Mouse (Mus musculus) forebrain, embryonic 15.5 days (tissue): ENCODE measurements around the gene Masp2. TPM values are rescaled to one million over a fixed set of nuclear protein-coding genes. Genes with fewer than 3 reads are reported as not detected.

Experiments
- ATAC-seq: fragments of 200-750 bp; cut with Nextera tagmentation; replicated peaks from 2 replicates; pipeline ENCODE4 v1.8.0; 2017; ENCODE audit warnings: mild to moderate bottlenecking, moderate TSS enrichment, moderate library complexity
- H3K27ac ChIP-seq: fragments of 300-500 bp; sonication (generic); replicated peaks from 2 replicates; pipeline ENCODE4 v1.5.1; 2015; ENCODE audit warnings: mild to moderate bottlenecking, inconsistent platforms
- H3K27me3 ChIP-seq: fragments of 300-500 bp; sonication (generic); 2 replicates; pipeline ENCODE4 v1.6.1; 2015; ENCODE audit warnings: inconsistent platforms
- H3K36me3 ChIP-seq: fragments of 300-500 bp; sonication (generic); 2 replicates; pipeline ENCODE4 v1.6.1; 2015; ENCODE audit warnings: mild to moderate bottlenecking, inconsistent platforms
- H3K4me1 ChIP-seq: fragments of 300-500 bp; sonication (generic); 2 replicates; pipeline ENCODE4 v1.6.1; 2015; ENCODE audit warnings: inconsistent platforms
- H3K4me2 ChIP-seq: fragments of 300-500 bp; sonication (generic); replicated peaks from 2 replicates; pipeline ENCODE4 v1.6.1; 2015; ENCODE audit warnings: mild to moderate bottlenecking, inconsistent platforms
- H3K4me3 ChIP-seq: fragments of 300-500 bp; sonication (generic); 2 replicates; pipeline ENCODE4 v1.5.1; 2015; ENCODE audit warnings: mild to moderate bottlenecking, inconsistent platforms
- H3K9ac ChIP-seq: fragments of 300-500 bp; sonication (generic); replicated peaks from 2 replicates; pipeline ENCODE4 v1.6.1; 2015; ENCODE audit warnings: mild to moderate bottlenecking, inconsistent platforms
- H3K9me3 ChIP-seq: fragments of 300-500 bp; sonication (generic); 2 replicates; pipeline ENCODE4 v1.6.1; 2016; ENCODE audit warnings: inconsistent platforms
- WGBS: fragments of 180-500 bp; shearing (Covaris S2); methylation state at CpG from one replicate; pipeline ENCODE4 v1.1.7; 2015; ENCODE audit warnings: mixed read lengths; 5-methylcytosine and 5-hydroxymethylcytosine counted together
- polyA plus RNA-seq: library from polyadenylated mRNA; unstranded; fragments of >200 nt; fragmentation: Nextera tagmentation; extraction: Ambion mirVana; gene quantifications from 2 replicates; pipeline ENCODE4 v1.2.1, GENCODE M21; 2015

Gene Masp2
- polyA plus RNA-seq, 1 experiment from 2014 or later: 1.1 TPM

DNA sequence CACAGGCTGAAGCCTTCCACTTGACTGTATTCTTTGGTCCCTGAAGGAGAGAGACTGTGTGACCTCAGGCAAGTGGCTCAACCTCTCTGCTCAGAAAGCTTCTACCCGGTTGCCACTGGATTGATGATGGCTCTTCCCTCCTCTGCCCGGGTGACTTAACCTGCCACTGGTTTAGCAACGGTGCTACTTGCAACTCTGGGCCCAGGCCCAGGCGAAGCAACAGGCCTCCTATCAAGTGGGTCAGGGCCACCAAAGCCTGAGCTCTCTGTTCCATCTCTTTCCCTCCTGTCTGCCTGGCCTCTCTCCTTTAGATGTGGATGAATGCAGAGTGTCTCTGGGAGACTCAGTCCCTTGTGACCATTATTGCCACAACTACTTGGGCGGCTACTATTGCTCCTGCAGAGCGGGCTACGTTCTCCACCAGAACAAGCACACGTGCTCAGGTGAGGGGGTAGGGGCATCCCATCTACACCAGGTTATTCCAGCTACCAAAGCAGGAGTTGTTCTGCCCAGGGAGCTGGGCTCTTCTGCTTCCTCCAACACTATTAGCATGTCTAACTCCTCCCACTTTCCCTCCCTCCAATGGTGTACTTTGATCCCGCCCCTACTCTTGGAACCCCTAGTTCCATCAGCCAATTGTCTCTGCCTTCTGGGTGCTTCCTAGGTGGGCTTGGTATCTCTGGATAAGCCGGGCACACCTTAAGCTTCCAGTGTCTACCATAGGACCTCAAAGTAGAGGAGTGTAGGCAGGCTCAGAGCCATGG, 1.2 kb downstream of the Masp2 start:
- Histone ChIP-seq H3K36me3 (0 out of 2 replicates have a peak, but pooled peaks cover 7% of the 10 kb centered on the region), H3K9ac (no peak overlapping the region), H3K4me1 (no peaks in the 10 kb centered on the region), H3K4me3 (no peak overlapping the region), H3K9me3 (no peaks in the 10 kb centered on the region), H3K27ac (no peak overlapping the region), H3K4me2 (no peak overlapping the region), H3K27me3 (no peaks in the 10 kb centered on the region)
- ATAC-seq: no peak
- 78% methylated on average over 10 of the region's 10 CpGs for WGBS

DNA sequence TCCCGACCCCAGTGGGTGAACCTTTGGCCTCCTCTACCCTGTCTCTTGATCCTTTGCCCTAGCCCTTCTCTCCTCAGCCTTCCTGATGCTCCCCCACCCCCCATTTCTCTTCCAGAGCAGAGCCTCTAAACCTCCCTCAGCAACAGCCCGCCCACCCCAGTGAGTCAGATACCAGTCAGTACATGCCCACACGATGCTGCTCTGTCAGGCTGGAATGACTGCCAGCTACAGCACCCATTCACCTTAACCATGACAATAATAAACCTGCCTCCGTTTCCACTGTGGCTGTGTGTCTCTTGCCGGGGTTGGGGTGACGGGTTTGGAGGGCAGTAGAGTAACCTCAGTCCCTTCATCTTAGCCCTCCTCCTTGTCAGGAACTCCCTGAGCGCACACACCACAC, 1.8 kb downstream of the Masp2 start:
- no peak overlapping the region for H3K9ac ChIP-seq
- H3K4me3 ChIP-seq: no peak overlapping the region
- H3K4me2 ChIP-seq: no peak overlapping the region
- 79% methylated on average over 7 of the region's 7 CpGs for WGBS
- no peaks in the 10 kb centered on the region for H3K27me3 ChIP-seq
- no peak for ATAC-seq
- no peaks in the 10 kb centered on the region for H3K9me3 ChIP-seq
- 0 out of 2 replicates have a peak, but pooled peaks cover 3% of the 10 kb centered on the region for H3K36me3 ChIP-seq
- H3K4me1 ChIP-seq: no peaks in the 10 kb centered on the region
- H3K27ac ChIP-seq: no peak overlapping the region

DNA sequence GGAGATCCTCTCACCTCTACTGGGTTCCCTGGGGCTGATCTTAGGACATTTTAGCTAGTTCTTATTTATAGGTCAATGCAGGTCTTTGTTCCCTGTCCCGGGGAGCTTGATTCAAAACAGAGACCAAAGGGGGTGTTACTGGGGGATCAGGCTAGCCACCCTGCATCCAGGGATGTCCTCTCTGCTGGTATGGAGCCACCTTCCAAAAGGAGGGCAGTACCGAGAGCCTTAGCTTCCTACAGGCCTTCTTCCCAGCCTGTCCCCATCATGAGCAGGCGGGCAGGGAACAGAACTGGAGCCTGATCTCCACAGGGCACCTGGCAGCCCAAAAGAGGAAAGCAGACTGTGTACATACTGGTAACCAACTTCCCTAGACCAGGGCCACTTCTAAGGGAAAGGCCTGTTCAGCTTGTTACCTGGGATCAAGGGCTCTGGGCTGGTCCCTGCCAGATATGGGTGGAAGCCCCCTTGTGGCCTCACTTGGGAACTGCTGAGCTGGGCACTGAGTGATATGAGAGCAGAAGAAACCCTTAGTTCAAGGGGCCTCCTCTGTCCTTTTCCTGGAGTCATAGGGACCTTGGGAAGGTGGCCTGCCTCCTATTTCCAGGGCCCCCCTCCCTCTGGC, 2.3 kb downstream of the Masp2 start:
- WGBS: 85% methylated on average over 3 of the region's 3 CpGs
- H3K9me3 ChIP-seq: no peaks in the 10 kb centered on the region
- no peak for ATAC-seq

DNA sequence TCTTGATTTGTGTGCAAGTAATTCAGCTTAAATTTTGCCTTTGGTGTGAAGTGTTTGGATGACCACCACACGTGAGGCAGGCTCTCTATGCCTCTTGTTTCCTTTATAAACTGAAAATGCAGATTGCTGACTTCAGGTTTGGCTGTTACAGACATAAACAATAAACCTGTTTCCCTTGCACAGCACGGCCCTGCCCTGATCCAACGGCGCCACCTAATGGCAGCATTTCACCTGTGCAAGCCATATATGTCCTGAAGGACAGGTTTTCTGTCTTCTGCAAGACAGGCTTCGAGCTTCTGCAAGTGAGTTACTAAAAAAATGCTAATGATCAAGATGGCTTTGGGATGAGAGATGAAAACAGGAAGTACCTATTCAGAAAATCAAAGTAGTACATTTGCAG, 5.4 kb downstream of the Masp2 start:
- no peak overlapping the region for H3K4me2 ChIP-seq
- H3K27ac ChIP-seq: no peak overlapping the region
- no peak overlapping the region for H3K4me3 ChIP-seq
- H3K9ac ChIP-seq: no peak overlapping the region
- H3K36me3 ChIP-seq: peaks cover 6% of the 10 kb centered on the region; the same call in 1 of the 2 replicates
- no peaks in the 10 kb centered on the region for H3K27me3 ChIP-seq
- no peaks in the 10 kb centered on the region for H3K4me1 ChIP-seq
- no peaks in the 10 kb centered on the region for H3K9me3 ChIP-seq
- WGBS: 18% methylated on average over 5 of the region's 5 CpGs
- peak; percentile 36; the same call in 1 of the 2 replicates for ATAC-seq

More for the DNA sequence above, 2.3 kb downstream of the Masp2 start:
- H3K36me3 ChIP-seq: no peaks in the 10 kb centered on the region
- no peaks in the 10 kb centered on the region for H3K27me3 ChIP-seq
- H3K9ac ChIP-seq: no peak overlapping the region
- H3K27ac ChIP-seq: no peak overlapping the region
- H3K4me2 ChIP-seq: no peak overlapping the region
- no peaks in the 10 kb centered on the region for H3K4me1 ChIP-seq
- no peak overlapping the region for H3K4me3 ChIP-seq

DNA sequence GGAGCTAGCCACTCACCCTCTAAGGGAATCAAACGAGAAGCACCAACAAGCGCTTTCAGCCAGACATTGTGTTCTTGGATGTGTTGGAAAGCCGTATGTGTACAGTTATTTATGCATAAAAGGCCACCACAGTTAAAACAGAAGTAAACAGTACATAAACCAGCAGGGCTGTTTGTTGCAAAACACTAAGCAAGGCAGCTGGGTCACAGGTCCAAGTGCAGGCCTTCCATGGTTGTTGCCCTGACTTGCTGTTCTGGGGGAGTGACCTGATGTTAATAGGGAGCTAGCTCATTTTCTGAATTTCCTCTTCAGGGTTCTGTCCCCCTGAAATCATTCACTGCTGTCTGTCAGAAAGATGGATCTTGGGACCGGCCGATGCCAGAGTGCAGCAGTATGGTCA, 7.5 kb downstream of the Masp2 start:
- 82% methylated on average over 5 of the region's 5 CpGs for WGBS
- H3K9ac ChIP-seq: no peak overlapping the region
- no peak overlapping the region for H3K4me3 ChIP-seq
- peaks cover 18% of the 10 kb centered on the region for H3K36me3 ChIP-seq
- H3K27ac ChIP-seq: no peak overlapping the region
- H3K27me3 ChIP-seq: no peaks in the 10 kb centered on the region
- peaks cover 14% of the 10 kb centered on the region for H3K4me1 ChIP-seq
- no peaks in the 10 kb centered on the region for H3K9me3 ChIP-seq
- H3K4me2 ChIP-seq: no peak overlapping the region
- no peak for ATAC-seq

DNA sequence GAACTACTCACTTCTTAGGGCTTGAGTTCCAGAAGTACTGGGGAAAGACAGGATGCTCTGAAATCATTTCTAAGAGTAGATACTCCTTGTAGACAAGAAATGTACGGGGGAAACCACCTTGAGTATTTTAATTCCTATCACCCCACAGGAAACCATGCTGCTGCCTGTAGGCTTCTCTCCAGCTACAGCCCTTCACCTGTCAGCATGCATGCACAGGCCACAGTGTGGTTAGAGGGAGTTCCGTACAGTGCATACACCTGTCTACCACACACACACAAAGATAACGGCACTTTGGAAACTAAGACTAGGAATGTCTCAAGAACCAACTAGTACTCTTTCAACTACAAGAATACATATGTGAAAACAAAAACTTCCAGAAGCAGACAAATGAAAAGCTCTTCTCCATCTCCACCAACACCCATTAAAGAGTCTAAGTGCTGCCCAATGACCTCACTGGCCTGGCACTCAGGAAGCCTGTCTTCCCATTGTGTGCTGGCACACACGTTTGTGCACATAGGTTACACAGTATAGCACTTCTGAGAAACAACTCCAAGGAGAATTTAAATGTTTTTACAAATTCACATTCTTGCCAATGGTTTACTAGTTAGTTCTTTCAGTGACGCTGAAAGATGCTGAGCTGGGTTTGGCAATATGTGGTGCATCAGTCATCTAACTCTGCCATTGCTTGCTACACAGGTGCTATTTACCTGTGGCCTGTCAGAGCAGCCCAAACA, 8.4 kb downstream of the Masp2 start:
- H3K9me3 ChIP-seq: no peaks in the 10 kb centered on the region
- WGBS: 70% methylated on average over 5 of the region's 5 CpGs
- H3K27ac ChIP-seq: no peak overlapping the region
- no peak overlapping the region for H3K4me2 ChIP-seq
- H3K27me3 ChIP-seq: no peaks in the 10 kb centered on the region
- peaks cover 28% of the 10 kb centered on the region for H3K36me3 ChIP-seq
- ATAC-seq: no peak
- H3K9ac ChIP-seq: no peak overlapping the region
- peaks cover 16% of the 10 kb centered on the region for H3K4me1 ChIP-seq
- no peak overlapping the region for H3K4me3 ChIP-seq

DNA sequence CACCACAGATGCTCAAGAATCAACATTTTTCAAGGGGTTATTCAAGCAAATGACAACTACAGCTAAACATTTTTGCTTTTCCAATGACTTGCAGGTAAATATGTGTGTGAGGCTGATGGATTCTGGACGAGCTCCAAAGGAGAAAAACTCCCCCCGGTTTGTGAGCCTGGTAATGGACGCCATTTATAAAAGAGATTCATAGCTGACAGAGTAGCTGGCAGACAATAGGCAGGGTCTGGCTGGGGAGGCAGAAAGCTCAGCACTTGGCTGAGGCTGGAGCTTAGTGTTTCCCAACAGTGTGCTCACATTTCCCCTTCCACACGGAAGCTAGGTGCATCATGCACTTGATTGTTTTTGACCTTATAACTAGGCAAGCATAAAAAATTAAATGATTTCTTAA, 10.2 kb downstream of the Masp2 start:
- no peaks in the 10 kb centered on the region for H3K9me3 ChIP-seq
- H3K36me3 ChIP-seq: peaks cover 44% of the 10 kb centered on the region
- H3K4me2 ChIP-seq: no peak overlapping the region
- 36% methylated on average over 4 of the region's 4 CpGs for WGBS
- no peak overlapping the region for H3K4me3 ChIP-seq
- no peaks in the 10 kb centered on the region for H3K27me3 ChIP-seq
- H3K9ac ChIP-seq: no peak overlapping the region
- ATAC-seq: no peak
- peak overlapping the region; percentile 37; the same call in 1 of the 2 replicates for H3K27ac ChIP-seq
- peaks cover 16% of the 10 kb centered on the region for H3K4me1 ChIP-seq

DNA sequence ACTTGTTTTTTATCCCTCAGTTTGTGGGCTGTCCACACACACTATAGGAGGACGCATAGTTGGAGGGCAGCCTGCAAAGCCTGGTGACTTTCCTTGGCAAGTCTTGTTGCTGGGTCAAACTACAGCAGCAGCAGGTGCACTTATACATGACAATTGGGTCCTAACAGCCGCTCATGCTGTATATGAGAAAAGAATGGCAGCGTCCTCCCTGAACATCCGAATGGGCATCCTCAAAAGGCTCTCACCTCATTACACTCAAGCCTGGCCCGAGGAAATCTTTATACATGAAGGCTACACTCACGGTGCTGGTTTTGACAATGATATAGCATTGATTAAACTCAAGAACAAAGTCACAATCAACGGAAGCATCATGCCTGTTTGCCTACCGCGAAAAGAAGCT, 11.4 kb downstream of the Masp2 start:
- Histone ChIP-seq H3K9me3 (no peaks in the 10 kb centered on the region), H3K27me3 (no peaks in the 10 kb centered on the region), H3K9ac (no peak overlapping the region), H3K27ac (no peak overlapping the region), H3K4me3 (no peak overlapping the region), H3K4me2 (no peak overlapping the region), H3K4me1 (peaks cover 16% of the 10 kb centered on the region), H3K36me3 (peaks cover 51% of the 10 kb centered on the region)
- WGBS: 44% methylated on average over 9 of the region's 9 CpGs
- ATAC-seq: no peak

DNA sequence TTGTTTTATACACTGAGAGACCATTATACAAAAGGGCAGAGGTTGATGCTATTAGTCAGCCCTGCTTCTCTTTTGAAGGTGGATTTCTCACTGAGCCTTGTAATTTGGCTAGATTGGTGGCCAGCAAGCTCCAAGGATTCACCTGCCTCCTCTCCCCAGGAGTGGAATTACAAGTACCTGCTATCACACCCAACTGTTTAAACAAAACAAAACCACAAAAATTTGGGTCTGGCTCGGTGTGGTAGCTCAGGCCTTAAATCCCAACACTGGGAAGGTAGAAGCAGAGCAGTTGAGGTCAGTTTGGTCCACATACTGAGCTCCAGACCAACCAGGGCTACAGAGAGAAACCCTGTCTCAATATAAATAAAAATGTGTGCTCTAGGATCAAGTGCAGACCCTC, 17.5 kb downstream of the Masp2 start:
- H3K4me2 ChIP-seq: no peak overlapping the region
- H3K27ac ChIP-seq: no peak overlapping the region
- WGBS: 96% methylated on average over 1 of the region's 1 CpGs
- H3K4me1 ChIP-seq: peaks cover 16% of the 10 kb centered on the region
- H3K9me3 ChIP-seq: no peaks in the 10 kb centered on the region
- H3K4me3 ChIP-seq: no peak overlapping the region
- H3K9ac ChIP-seq: no peak overlapping the region
- H3K27me3 ChIP-seq: no peaks in the 10 kb centered on the region
- ATAC-seq: no peak
- H3K36me3 ChIP-seq: peaks cover 90% of the 10 kb centered on the region

DNA sequence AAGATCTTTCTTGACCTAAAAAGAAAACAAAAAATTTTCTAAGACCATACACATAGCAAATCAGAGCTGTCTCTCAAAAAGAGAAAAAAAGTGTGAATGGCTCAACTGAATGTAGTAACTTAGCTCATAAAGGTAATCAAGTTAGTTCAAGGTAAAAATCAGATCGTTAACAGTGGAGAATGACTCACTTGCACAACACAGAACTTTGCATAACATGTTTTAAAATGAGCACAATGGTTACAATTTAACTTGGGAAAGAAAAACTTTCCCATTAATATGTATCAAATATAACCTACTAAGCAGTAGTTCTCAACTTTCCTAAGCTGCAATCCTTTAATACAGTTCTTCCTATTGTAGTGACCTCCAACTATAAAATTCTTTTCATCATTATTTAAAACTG, 18.4 kb downstream of the Masp2 start:
- Histone ChIP-seq H3K4me1 (peaks cover 24% of the 10 kb centered on the region), H3K9ac (no peak overlapping the region), H3K9me3 (no peaks in the 10 kb centered on the region), H3K4me3 (no peak overlapping the region), H3K36me3 (peaks cover 84% of the 10 kb centered on the region), H3K4me2 (no peak overlapping the region), H3K27me3 (no peaks in the 10 kb centered on the region), H3K27ac (no peak overlapping the region)
- no peak for ATAC-seq
- WGBS: 96% methylated on average over 1 of the region's 1 CpGs

DNA sequence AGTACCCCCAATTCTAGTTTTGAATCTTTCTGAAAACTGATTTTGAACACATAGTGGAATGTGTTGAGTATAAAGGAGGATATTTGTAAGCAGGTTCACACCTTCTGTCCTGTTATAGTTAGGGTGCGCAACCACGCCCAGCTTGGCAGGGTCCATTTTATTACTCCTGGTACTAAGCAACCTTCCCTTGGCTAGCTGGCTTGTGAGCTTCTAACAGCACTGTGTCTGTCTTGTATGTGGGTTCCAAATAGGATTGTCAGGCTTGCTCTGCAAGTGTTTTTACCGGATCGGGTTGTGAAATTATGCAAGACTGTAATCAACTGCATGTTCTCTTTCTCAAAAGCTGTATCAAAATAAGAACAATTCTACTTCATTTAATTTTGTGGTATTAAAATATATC, 20.1 kb downstream of the Masp2 start:
- WGBS: 90% methylated on average over 4 of the region's 4 CpGs
- no peak for ATAC-seq
- peaks cover 69% of the 10 kb centered on the region for H3K36me3 ChIP-seq

DNA sequence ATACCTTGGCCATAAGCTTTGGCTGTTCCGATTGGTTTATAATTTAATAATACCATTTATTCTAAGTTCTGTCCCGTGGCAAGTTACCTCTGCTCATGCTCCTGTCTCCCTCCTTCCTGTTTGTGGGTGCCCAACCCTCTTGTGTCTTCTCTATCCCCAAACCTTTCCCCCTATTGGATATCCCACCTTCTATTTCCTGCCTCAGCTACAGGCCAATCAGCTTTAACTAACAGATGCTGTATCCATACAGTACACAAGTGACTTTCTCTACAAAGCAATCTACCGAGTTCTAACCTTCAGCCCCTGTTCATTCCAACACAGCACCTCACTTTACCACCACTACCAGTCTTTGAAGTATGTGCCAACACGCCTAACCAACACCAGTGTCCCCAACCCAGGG, 21.3 kb downstream of the Masp2 start:
- Histone ChIP-seq H3K27ac (no peak overlapping the region), H3K27me3 (no peaks in the 10 kb centered on the region), H3K36me3 (peaks cover 62% of the 10 kb centered on the region), H3K9me3 (no peaks in the 10 kb centered on the region), H3K4me3 (no peak overlapping the region), H3K4me2 (no peak overlapping the region), H3K9ac (no peak overlapping the region), H3K4me1 (peaks cover 28% of the 10 kb centered on the region)
- no peak for ATAC-seq
- 88% methylated on average over 4 of the region's 4 CpGs for WGBS

More for the DNA sequence above, 20.1 kb downstream of the Masp2 start:
- Histone ChIP-seq H3K4me1 (peaks cover 28% of the 10 kb centered on the region), H3K4me3 (no peak overlapping the region), H3K27ac (no peak overlapping the region), H3K4me2 (no peak overlapping the region), H3K9ac (no peak overlapping the region), H3K27me3 (no peaks in the 10 kb centered on the region), H3K9me3 (no peaks in the 10 kb centered on the region)
